Mouse (Mus musculus): Measurements from ENCODE around the gene Slc1a3.
"Not testable (repeated sequence)": the region's sequence is repeated elsewhere in the genome, so short reads cannot be mapped to it uniquely, and the experiment has no call there.

Slc1a3 gene

GRCm38 (mm10) chr15:8706613-8707012 is 4.0 kb downstream of the Slc1a3 start:
- DNase-seq (ENCODE audit: low spot score in 2 of 2), result no peak

GRCm38 (mm10) chr15:8706178-8706577 is 4.4 kb downstream of the Slc1a3 start:
- DNase-seq (ENCODE audit: low spot score in 2 of 2), result peak; percentile 42 to 61

- DNase-seq (ENCODE audit: low spot score in 2 of 2), result not testable (repeated sequence)
Measured at GRCm38 (mm10) chr15:8705560-8705959, 5.0 kb downstream of the Slc1a3 start.

- no peak for DNase-seq (ENCODE audit: low spot score in 2 of 2)
Measured at GRCm38 (mm10) chr15:8697976-8698375, 12.6 kb downstream of the Slc1a3 start.

GRCm38 (mm10) chr15:8697500-8697899 is 13.1 kb downstream of the Slc1a3 start:
- DNase-seq (ENCODE audit: low spot score in 2 of 2), result no peak

- DNase-seq (ENCODE audit: low spot score in 2 of 2), result not testable (repeated sequence)
Measured at GRCm38 (mm10) chr15:8690141-8690540, 20.4 kb downstream of the Slc1a3 start.

- DNase-seq (ENCODE audit: low spot score in 2 of 2), result no peak
Measured at GRCm38 (mm10) chr15:8686846-8687245, 23.7 kb downstream of the Slc1a3 start.

GRCm38 (mm10) chr15:8685506-8685905 is 25.1 kb downstream of the Slc1a3 start:
- DNase-seq (ENCODE audit: low spot score in 2 of 2), result no peak

GRCm38 (mm10) chr15:8684263-8684662 is 26.3 kb downstream of the Slc1a3 start:
- DNase-seq (ENCODE audit: low spot score in 2 of 2), result no peak

GRCm38 (mm10) chr15:8682871-8683270 is 27.7 kb downstream of the Slc1a3 start:
- no peak for DNase-seq (ENCODE audit: low spot score in 2 of 2)

- DNase-seq (ENCODE audit: low spot score in 2 of 2), result no peak
Measured at GRCm38 (mm10) chr15:8682421-8682820, 28.1 kb downstream of the Slc1a3 start.

- no peak for DNase-seq (ENCODE audit: low spot score in 2 of 2)
Measured at GRCm38 (mm10) chr15:8681971-8682370, 28.6 kb downstream of the Slc1a3 start.

- DNase-seq (ENCODE audit: low spot score in 2 of 2), result no peak
Measured at GRCm38 (mm10) chr15:8681009-8681408, 29.6 kb downstream of the Slc1a3 start.

GRCm38 (mm10) chr15:8676959-8677358 is 33.6 kb downstream of the Slc1a3 start:
- DNase-seq (ENCODE audit: low spot score in 2 of 2), result no peak

- no peak for DNase-seq (ENCODE audit: low spot score in 2 of 2)
Measured at GRCm38 (mm10) chr15:8676211-8676691, 34.3 kb downstream of the Slc1a3 start.

GRCm38 (mm10) chr15:8675616-8676015 is 34.9 kb downstream of the Slc1a3 start:
- no peak for DNase-seq (ENCODE audit: low spot score in 2 of 2)

- no peak for DNase-seq (ENCODE audit: low spot score in 2 of 2)
Measured at GRCm38 (mm10) chr15:8672532-8672931, 38.0 kb downstream of the Slc1a3 start.

- no peak for DNase-seq (ENCODE audit: low spot score in 2 of 2)
Measured at GRCm38 (mm10) chr15:8667849-8668522, 42.6 kb downstream of the Slc1a3 start.

GRCm38 (mm10) chr15:8665675-8666350 is 44.8 kb downstream of the Slc1a3 start:
- DNase-seq (ENCODE audit: low spot score in 2 of 2), result no peak

GRCm38 (mm10) chr15:8663348-8664099 is 47.0 kb downstream of the Slc1a3 start:
- peak; percentile 59 to 74 for DNase-seq (ENCODE audit: low spot score in 2 of 2)

GRCm38 (mm10) chr15:8661856-8662255 is 48.7 kb downstream of the Slc1a3 start:
- DNase-seq (ENCODE audit: low spot score in 2 of 2), result no peak

GRCm38 (mm10) chr15:8659977-8660376 is 50.6 kb downstream of the Slc1a3 start:
- DNase-seq (ENCODE audit: low spot score in 2 of 2), result no peak
